Mouse (Mus musculus): ENCODE measurements around the gene Chst2.

Gene Chst2

DNA sequence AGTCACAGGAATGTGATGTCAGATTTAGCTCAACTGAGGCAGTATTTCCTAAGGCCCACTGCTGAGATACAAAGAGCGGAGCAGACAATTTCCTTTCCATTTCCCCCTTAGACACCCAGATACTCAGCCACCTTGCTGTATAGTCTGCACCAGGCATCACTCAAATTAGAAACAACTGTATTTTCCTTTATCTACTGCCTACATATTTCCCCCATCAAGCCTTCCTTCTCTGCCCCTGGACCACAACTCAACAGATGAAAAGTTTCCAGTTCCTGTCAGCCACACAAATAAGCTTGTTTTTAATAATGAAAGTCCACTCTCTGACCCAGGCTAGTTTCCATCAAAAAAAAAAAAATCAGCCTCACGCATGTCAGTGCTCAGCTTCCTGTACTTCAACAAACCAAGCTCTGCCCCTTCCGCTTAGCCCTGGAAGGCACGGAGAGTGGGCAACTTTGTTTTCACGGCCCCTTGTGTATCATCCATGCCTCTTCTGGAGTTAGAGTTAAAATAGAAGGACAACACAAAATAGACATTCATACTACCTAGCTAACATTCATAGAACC lies 52.6 kb downstream of the Chst2 start:
- no peak for DNase-seq

DNA sequence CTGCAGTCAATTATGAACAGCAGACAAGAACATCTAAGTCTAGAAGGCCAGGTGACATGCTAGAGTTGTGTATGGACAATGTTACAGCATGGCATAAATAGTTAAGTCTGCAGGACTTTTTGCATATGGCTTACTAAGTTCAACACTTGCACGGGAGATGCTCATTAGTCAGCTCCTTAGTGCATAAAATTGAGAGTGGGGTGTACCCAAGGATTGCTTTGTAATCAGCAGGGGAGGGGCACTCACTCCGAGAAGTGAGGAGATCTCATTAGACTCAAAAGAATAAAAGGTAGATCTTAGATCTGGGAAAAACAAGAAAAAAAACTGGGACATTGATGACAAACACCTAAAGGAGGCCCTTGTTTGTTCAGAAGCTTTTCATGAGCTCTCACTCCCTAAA lies 54.6 kb downstream of the Chst2 start:
- no peak for DNase-seq

DNA sequence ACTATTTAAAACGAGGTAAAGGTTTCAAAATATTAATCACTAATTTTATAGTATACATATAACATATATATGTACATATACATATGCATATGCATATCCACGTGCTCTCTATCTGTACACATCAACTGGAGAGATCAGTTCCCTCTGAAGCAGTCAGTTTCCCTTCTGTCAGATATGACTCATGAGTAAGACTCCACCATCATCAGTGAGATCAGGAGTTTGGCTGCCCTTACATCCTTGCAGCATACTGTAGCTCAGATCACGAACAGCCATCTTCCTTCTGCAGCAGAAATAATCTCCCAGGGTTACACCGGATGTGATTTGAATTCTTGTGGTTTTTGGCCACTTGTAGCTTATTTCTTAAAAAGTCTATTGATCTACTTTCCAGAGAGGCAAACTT lies 56.0 kb downstream of the Chst2 start:
- DNase-seq = no peak
